Mouse (Mus musculus) urinary bladder, postnatal 25 days (tissue): ENCODE results near the gene Wdr4.

Source experiments
- DNase-seq: peaks from one replicate; pipeline ENCODE4 v3.0.0; 2022; ENCODE audit warnings: low spot score

Wdr4 gene

GRCm38 (mm10) chr17:31445061-31445731, 74.6 kb downstream of the Wdr4 start:
- no peak for DNase-seq
